9 mouse cellular contexts compared by ENCODE assay signal in the genomic region with DNA sequence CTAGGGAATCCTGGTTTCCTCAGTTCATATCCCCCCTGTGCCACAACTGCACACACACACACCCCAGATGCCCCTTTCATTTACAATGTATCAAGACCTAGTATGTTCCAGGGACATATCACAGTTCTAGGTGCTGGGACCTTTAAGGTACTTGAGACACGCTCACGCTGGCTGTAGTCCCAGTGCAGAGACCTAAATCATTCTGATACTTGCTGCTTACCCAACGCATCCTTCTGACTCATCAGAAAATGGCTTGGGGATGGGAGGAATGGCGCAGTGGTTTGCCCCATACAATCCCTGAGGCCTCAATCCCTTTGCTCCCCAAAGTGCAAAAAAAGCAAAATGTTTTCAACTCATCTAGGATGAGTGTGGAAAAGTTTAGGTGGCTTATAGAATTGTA. TPM values are rescaled to one million over a fixed set of nuclear protein-coding genes. Genes with fewer than 3 reads are reported as not detected.
"Had no signal": no experiment of that assay in that cellular context is flagged by ENCODE, and none has a peak within 500 bp of the region (broad histone marks: within the 10 kb centered on the region; RNA-seq: fewer than 3 reads in every experiment).

No protein-coding gene starts in this region.

- DNase-seq: kidney, adult 9 months; kidney, postnatal 14 days; kidney, postnatal 4 days; liver, embryonic 13.5 days; lung, adult 2 months; midbrain, embryonic 14.5 days; thymus, postnatal 25 days had no signal

RNA-seq across cellular contexts. Expression of a gene that starts 8.8 kb away (rescaled TPM):
- total RNA-seq: liver, adult 2 months; megakaryocyte progenitor cell, adult 5-6 weeks had no signal
